Mouse (Mus musculus) embryonic fibroblast, embryonic 13.5 days (primary cell): Measurements from ENCODE around the gene Itsn1. TPM values are rescaled to one million over a fixed set of nuclear protein-coding genes. Genes with fewer than 3 reads are reported as not detected.
A peak's percentile ranks its signal among the peaks of the same experiment; 100 is the strongest.

Experiments used
- H3K27ac ChIP-seq: 2 replicates; pipeline ENCODE4 v1.5.1; 2012; ENCODE audit warnings: low read length, control low read depth, inconsistent platforms; ENCODE audit not compliant: insufficient read depth
- H3K4me1 ChIP-seq: 2 replicates; pipeline ENCODE4 v1.6.1; 2011; ENCODE audit warnings: low read length; ENCODE audit not compliant: control insufficient read depth, insufficient read depth
- H3K4me3 ChIP-seq: 2 replicates; pipeline ENCODE4 v1.5.1; 2011; ENCODE audit warnings: mild to moderate bottlenecking, control low read depth, low read length; ENCODE audit not compliant: insufficient read depth
- CTCF ChIP-seq: IDR thresholded peaks from 2 replicates; pipeline ENCODE4 v1.5.1; 2011; ENCODE audit warnings: mild to moderate bottlenecking, control low read depth, low read length, moderate library complexity, borderline replicate concordance; ENCODE audit not compliant: insufficient read depth
- POLR2A ChIP-seq: IDR thresholded peaks from 2 replicates; pipeline ENCODE4 v1.6.1; 2011; ENCODE audit warnings: low read depth, mild to moderate bottlenecking, control low read depth, low read length, moderate library complexity
- polyA plus RNA-seq: library from polyadenylated mRNA; stranded (reverse); fragments of >200 nt; gene quantifications from 2 replicates; pipeline ENCODE4 v1.2.4, GENCODE M21; 2011; ENCODE audit warnings: low read depth; ENCODE audit not compliant: missing spikeins, insufficient read length

The Itsn1 gene
- polyA plus RNA-seq, 1 experiment = 136 TPM

DNA sequence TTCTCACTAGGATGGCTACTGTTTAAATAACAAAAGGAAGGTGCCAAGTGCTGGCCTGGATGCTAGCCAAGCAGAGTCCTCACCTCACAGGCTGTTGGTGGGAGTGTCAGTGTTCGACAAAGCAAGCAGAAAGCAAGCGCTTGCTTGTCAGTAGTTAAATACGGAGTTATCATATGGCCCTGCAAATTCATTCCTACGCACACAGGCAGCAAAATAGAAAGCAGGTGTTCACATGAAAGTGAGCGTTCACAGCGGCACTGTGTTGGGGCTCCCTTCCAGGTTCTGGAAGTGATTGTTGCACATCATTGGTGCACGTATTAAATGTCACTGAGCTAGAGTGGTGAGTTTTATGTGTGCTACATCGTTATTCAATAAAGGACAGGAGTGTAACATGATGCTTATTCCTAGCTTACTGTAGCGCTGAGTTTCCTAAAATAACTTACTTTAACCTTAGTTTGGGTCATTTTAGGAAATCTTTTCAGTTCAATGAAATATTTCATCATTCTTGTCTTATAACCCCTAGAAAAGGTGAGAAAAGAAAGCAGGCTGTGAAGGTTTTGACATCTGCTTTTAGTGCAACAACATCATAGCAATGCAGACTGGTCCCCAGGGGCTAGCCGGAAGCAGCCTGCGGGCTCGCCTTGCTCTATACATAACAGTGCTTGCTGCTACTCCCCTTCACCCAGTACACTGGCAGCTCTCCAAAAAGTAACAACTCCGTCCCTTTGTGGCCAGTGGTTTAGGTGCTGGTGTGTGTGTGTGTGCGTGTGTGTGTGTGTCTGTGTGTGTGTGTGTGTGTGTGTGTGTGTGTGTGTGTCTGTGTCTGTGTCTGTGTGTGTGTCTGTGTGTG is 17.2 kb downstream of the Itsn1 start:
- TF ChIP-seq POLR2A = no peak
- no peak for TF ChIP-seq CTCF
- Histone ChIP-seq H3K4me3 (no peak overlapping the region), H3K27ac (peak overlapping the region; percentile 1), H3K4me1 (peaks cover 18% of the 10 kb centered on the region)

DNA sequence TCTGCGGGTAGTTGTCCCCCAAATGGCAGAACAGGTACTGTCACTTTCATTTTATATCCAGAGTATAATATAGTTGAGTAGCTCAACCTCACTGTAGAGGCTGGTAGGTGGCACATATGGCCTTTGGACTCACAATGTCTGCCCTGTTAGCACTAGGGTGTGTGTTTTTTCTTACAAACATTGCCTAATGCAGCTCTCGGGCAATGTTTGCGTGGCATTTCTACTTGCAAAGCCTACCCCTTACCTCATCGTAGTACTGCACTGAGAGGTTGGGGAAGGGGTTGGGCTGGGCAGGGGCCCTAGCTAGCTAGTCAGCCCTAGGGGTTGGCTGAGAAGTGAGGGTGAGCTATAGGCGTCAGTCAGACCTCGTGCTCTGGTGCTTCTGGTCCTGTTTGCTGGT is 18.5 kb downstream of the Itsn1 start:
- H3K4me3 ChIP-seq = no peak overlapping the region
- no peak overlapping the region for H3K27ac ChIP-seq
- TF ChIP-seq CTCF = no peak
- TF ChIP-seq POLR2A = no peak
- peaks cover 22% of the 10 kb centered on the region for H3K4me1 ChIP-seq

DNA sequence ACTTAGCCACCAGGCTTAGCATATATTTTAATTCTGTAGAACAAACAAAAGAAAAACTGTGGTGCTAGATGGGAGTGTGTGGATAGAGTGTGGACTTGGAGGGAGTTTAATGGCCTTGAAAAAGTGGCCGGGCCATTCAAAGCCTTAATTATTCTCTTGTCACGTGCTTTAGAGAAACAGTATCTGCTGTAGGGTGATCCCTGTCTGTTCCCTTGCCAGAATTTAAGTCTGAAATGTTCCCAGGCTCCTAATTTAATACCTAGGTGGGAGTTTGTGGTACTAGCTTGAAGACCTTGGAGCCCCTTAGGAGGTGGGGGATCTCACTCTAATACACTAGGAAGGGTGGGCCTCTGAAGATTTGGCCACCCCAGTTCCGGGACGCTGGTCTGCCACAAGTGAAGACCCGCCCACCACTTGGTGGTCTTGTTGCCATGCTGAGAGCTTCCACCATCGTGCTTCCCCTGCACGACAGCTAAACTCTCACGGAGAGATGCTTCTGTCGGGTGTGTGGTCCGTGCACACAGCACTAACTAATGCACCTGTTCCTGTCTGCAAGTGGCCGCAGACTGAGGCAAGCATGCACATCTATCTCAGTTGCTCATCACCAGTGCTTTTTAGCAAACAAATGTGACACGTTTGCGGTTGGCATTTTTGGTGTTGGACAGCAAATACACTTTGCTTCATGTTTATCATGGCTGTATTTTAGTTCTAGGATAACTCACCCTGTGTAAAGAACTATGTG is 22.7 kb downstream of the Itsn1 start:
- no peak overlapping the region for H3K27ac ChIP-seq
- no peak overlapping the region for H3K4me3 ChIP-seq
- TF ChIP-seq POLR2A = no peak
- TF ChIP-seq CTCF = no peak
- H3K4me1 ChIP-seq = peaks cover 20% of the 10 kb centered on the region

DNA sequence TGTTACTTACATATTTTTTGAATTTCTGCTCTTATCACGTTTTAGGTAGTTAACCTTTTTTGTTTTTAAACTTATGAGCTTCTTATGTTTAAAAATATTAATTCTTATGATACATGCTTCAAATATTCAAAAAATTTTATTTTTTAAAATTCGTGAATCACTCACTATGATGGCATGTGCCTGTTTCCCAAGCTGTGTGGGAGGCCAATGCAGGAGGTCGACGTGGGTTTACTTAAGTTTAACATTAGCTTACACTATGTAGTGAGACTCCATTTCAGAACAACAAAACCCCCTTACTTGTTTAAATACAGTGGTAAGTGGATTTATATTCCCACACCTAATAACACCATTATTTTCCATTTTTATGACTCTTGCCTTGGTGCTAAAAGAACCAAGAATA is 24.5 kb downstream of the Itsn1 start:
- TF ChIP-seq POLR2A (no peak), CTCF (no peak)
- Histone ChIP-seq H3K27ac (peak overlapping the region; percentile 84; the same call in 1 of the 2 replicates), H3K4me1 (peaks cover 19% of the 10 kb centered on the region), H3K4me3 (no peak overlapping the region)

DNA sequence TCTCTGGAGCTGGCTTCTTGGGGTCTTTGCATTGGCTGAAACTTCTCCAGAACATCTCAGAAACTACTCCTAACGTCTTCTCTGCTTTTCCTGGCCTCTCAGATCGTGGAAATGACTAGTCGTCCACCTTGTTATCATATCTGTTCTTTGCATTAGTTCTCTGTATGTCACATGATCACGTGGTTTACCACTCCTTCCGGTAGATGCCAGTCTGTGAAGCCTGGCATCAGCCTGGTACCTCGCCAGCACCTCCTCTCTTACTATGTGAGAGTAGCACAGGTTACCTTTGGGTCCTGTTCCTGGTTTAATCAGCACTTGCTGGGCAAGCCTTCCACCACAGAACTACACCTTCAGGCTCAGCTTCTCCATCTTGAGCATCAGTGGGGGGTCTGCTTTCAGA is 25.9 kb downstream of the Itsn1 start:
- H3K4me3 ChIP-seq = no peak overlapping the region
- H3K4me1 ChIP-seq = peaks cover 19% of the 10 kb centered on the region
- H3K27ac ChIP-seq = no peak overlapping the region
- TF ChIP-seq CTCF = no peak
- no peak for TF ChIP-seq POLR2A

DNA sequence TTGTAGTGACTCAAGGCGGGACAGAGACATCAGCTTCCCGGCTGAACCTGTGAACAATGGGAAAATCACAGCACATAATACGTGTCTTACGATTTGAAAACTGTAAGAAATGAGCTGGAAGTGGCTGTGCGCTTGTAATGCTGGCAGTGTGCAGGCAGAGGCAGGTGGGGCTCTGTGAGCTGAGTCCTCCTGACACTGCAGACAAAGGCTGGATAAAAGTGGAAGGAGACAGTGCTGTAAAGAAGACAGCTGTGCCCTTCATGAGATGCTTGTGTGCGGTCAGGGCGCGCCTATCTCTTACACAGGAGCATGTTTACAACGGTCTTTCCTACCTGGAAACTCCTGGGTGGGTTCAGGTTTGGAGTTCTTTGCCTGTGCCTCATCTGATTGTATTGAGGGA is 32.1 kb downstream of the Itsn1 start:
- TF ChIP-seq POLR2A (no peak), CTCF (no peak)
- Histone ChIP-seq H3K4me3 (no peak overlapping the region), H3K27ac (no peak overlapping the region), H3K4me1 (peaks cover 15% of the 10 kb centered on the region)

DNA sequence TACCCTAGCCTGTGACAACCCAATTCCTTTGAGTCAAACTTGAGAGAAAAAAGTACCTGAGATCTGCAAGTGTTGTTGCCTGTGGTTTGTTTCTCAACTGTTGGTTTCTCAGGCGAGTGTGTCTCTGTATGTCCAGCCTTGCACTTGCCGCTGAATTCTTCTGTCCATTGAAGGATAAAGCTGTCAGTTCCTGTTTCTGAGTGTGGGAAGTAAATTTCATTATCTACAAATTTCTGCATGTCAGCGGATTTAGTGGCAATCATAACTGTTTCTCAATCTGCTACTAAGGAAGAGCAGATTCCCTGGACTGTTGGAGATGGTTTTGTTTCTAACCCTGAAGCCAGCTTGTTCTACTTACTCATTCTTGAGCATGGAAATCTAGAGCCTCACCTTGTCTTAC is 32.7 kb downstream of the Itsn1 start:
- Histone ChIP-seq H3K4me1 (peaks cover 14% of the 10 kb centered on the region), H3K27ac (no peak overlapping the region), H3K4me3 (no peak overlapping the region)
- TF ChIP-seq POLR2A = no peak

DNA sequence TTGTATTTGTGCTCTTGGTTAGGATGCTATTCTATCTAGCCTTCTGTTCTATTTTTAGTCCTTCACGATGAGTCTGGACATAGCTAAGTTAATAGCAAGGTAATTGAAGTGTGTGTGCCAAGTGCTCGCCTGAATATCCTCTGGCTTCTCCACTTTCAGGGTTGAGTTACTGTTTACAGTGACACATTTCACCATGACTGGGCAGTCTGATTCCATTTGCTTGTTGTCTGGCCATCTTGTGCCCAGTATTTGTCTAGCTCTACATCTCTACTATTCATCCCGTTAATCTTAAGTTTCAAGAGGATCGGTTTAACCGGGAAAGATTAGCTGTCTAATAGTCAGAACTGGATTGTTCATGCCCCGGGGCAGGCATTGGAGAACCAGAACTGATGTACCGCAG is 33.4 kb downstream of the Itsn1 start:
- TF ChIP-seq CTCF (no peak), POLR2A (no peak)
- Histone ChIP-seq H3K4me1 (peaks cover 12% of the 10 kb centered on the region), H3K4me3 (no peak overlapping the region), H3K27ac (no peak overlapping the region)

DNA sequence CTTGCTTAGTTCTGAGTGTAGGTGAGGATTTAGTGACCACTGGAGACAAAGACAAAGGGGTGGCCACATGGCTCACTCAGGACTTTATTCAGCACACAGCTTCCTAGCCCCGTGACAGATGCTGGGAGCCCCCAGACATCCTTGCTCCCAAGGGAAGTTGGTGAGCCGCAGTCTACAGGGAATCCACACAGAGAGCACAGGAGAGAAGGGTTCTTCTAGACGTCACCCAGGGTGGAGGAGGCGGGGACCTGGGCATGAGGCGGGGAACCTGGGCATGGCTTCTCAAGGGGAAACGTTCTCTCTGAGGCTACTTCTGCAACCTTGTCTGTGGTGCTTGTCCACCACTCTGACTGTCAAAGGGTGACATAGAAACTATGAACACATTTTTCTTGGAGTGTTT is 34.9 kb downstream of the Itsn1 start:
- no peak overlapping the region for H3K27ac ChIP-seq

DNA sequence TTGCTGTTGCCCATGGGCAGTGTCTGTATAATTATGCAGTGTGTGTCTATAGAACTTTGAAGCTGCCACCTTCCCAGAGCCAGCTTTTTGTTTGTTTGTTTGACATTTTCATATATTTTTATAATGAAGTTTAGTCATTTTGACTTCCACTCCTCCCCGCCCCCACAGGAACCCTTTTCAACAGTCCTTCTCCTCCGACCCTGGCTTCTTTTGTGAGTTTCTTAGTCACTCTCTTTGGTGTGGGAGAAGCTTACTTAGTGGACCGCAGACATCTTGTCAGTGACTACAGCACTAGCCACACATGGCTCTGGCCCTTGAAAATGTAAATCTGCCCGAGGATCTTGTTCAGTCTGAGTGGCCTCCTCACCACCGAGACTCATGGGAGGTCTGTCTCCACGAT is 35.3 kb downstream of the Itsn1 start:
- Histone ChIP-seq H3K4me3 (no peak overlapping the region), H3K27ac (peak overlapping the region; percentile 0; the same call in 1 of the 2 replicates), H3K4me1 (peaks cover 12% of the 10 kb centered on the region)
- TF ChIP-seq CTCF (no peak), POLR2A (no peak)

More for the DNA sequence above, 34.9 kb downstream of the Itsn1 start:
- Histone ChIP-seq H3K4me3 (no peak overlapping the region), H3K4me1 (peaks cover 12% of the 10 kb centered on the region)
- TF ChIP-seq POLR2A (no peak), CTCF (no peak)
